Mouse (Mus musculus): ENCODE results near the gene Dpf3. TPM values are rescaled to one million over a fixed set of nuclear protein-coding genes. Genes with fewer than 3 reads are reported as not detected.

The Dpf3 gene
- polyA plus RNA-seq, 1 experiment, result 0.52 TPM

DNA sequence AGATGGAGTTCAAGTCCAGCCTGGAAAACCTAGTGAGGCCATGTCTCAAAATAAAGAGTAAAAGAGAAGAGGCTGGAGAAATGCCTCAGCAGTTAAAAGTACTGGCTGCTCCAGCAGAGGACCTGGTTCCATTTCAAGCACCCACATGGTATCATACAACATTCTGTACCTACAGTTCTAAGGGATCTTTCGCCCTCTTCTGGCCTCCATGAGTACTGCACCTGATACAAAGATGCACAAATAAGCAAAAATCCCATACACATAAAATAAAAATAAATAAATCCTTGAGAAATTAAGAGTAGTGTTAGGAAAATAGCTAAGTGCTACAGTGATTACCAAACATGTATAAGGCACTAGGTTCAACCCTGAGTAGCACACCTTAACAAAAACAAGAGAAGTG is 4.1 kb upstream of the Dpf3 start:
- Histone ChIP-seq H3K79me2 (ENCODE audit: control insufficient read depth, insufficient read depth) (no peaks in the 10 kb centered on the region), H3ac (ENCODE audit: control insufficient read depth, insufficient read length) (no peak overlapping the region), H3K4me2 (ENCODE audit: low read depth) (no peak overlapping the region), H3K36me3 (ENCODE audit: control insufficient read depth, insufficient read depth) (no peaks in the 10 kb centered on the region), H3K27me3 (ENCODE audit: control insufficient read depth, insufficient read depth, insufficient read length) (peaks cover 18% of the 10 kb centered on the region), H3K4me3 (no peak overlapping the region)
- TF ChIP-seq TCF3 (IDR thresholded peaks at IDR 0.05; ENCODE audit: insufficient read length, low read depth), result no peak
- TF ChIP-seq POLR2AphosphoS2 (IDR thresholded peaks at IDR 0.05; ENCODE audit: insufficient read length, low read depth), result no peak
- no peak for TF ChIP-seq CEBPB (IDR thresholded peaks at IDR 0.05; ENCODE audit: insufficient read depth, poor library complexity, severe bottlenecking)
- TF ChIP-seq REST (IDR thresholded peaks at IDR 0.05; ENCODE audit: insufficient read depth, insufficient read length), result no peak
- TF ChIP-seq POLR2A (IDR thresholded peaks at IDR 0.05; ENCODE audit: insufficient read length, low read depth), result no peak
- no peak for TF ChIP-seq TCF12 (IDR thresholded peaks at IDR 0.05; ENCODE audit: insufficient read depth, poor library complexity, severe bottlenecking)
- no peak for TF ChIP-seq MYOD1 (IDR thresholded peaks at IDR 0.05; ENCODE audit: control insufficient read depth in 1 of 3, insufficient read length in 2 of 3, low read depth in 2 of 3)
- no peak for TF ChIP-seq MAX (IDR thresholded peaks at IDR 0.05; ENCODE audit: low read depth)
- TF ChIP-seq MYOG (IDR thresholded peaks at IDR 0.05; ENCODE audit: control insufficient read depth in 1 of 3, insufficient read depth in 1 of 3, insufficient read length in 2 of 3, low read depth in 2 of 3), result no peak

DNA sequence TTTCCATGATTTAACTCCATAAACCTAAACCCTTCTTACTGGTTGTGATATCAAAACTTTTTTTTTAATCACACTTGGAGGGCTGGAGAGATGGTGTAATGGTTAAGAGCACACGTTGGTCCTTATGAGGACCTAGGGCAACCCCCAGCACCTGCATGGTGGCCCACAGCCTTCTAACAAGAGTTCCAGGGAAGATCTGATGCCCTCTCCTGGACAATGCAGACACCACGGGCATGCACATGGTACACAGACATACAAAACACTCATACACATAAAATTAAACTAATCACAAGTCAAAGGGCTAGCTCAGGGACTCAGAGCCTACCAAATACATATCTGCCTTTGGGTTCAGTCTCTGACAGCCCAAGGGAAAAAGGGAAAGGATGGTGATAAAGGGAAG is 2.2 kb upstream of the Dpf3 start:
- Histone ChIP-seq H3K4me3 (no peak overlapping the region), H3K79me2 (ENCODE audit: control insufficient read depth, insufficient read depth) (no peaks in the 10 kb centered on the region), H3K27me3 (ENCODE audit: control insufficient read depth, insufficient read depth, insufficient read length) (peaks cover 33% of the 10 kb centered on the region), H3K4me2 (ENCODE audit: low read depth) (no peak overlapping the region), H3ac (ENCODE audit: control insufficient read depth, insufficient read length) (no peak overlapping the region), H3K36me3 (ENCODE audit: control insufficient read depth, insufficient read depth) (no peaks in the 10 kb centered on the region)
- no peak for TF ChIP-seq SRF (IDR thresholded peaks at IDR 0.05; ENCODE audit: control insufficient read depth, insufficient read length, low read depth)
- TF ChIP-seq REST (IDR thresholded peaks at IDR 0.05; ENCODE audit: insufficient read depth, insufficient read length), result no peak
- no peak for TF ChIP-seq E2F4 (IDR thresholded peaks at IDR 0.05; ENCODE audit: insufficient read depth)
- TF ChIP-seq CEBPB (IDR thresholded peaks at IDR 0.05; ENCODE audit: insufficient read depth, poor library complexity, severe bottlenecking), result no peak
- no peak for TF ChIP-seq TCF3 (IDR thresholded peaks at IDR 0.05; ENCODE audit: insufficient read length, low read depth)

DNA sequence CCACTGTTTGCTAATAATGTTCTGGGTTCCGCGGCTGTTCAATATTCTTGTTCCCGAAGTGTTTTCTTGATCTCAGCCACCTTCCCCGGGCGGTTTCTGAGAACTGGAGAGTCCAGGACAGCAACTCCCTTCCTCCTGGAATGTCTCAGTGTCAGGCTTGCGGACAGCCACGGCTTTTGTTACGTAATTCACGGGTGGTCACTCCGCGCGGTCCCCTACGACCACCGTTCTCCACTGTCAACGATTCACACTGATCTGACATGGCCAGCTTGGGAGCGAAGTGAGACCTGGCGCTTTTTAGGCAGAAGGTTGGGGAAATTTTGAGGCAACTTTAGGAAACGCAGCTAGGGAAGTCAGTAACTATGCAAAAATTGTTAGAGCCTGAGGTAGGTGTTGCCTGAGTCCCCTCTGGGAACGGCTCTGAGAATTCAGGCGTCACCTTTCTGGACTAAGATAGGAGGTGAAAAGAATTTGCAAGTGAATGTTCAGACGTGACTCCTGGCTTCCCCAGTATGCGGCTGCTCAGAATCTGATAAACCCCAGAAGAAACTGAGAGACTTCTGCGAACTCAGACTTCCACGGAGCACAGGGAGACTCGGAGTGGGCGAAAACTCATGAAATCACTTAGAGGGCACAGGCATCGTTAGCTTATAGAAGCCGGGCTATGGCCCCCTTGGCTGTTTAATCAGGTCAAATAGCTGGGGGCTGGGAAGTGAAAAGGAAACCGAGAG is 860 bp upstream of the Dpf3 start:
- peak overlapping the region; percentile 100 for H3K4me2 ChIP-seq (ENCODE audit: low read depth)
- no peaks in the 10 kb centered on the region for H3K79me2 ChIP-seq (ENCODE audit: control insufficient read depth, insufficient read depth)
- H3K36me3 ChIP-seq (ENCODE audit: control insufficient read depth, insufficient read depth), result no peaks in the 10 kb centered on the region
- no peak for TF ChIP-seq POLR2A (IDR thresholded peaks at IDR 0.05; ENCODE audit: insufficient read length, low read depth)
- TF ChIP-seq POLR2AphosphoS2 (IDR thresholded peaks at IDR 0.05; ENCODE audit: insufficient read length, low read depth), result no peak
- no peak for TF ChIP-seq REST (IDR thresholded peaks at IDR 0.05; ENCODE audit: insufficient read depth, insufficient read length)
- TF ChIP-seq SRF (IDR thresholded peaks at IDR 0.05; ENCODE audit: control insufficient read depth, insufficient read length, low read depth), result no peak
- TF ChIP-seq TCF3 (IDR thresholded peaks at IDR 0.05; ENCODE audit: insufficient read length, low read depth), result no peak
- TF ChIP-seq TCF12 (IDR thresholded peaks at IDR 0.05; ENCODE audit: insufficient read depth, poor library complexity, severe bottlenecking), result no peak
- TF ChIP-seq MAX (IDR thresholded peaks at IDR 0.05; ENCODE audit: low read depth), result no peak
- no peak for TF ChIP-seq MYOG (IDR thresholded peaks at IDR 0.05; ENCODE audit: control insufficient read depth in 1 of 3, insufficient read depth in 1 of 3, insufficient read length in 2 of 3, low read depth in 2 of 3)
- H3K4me3 ChIP-seq, result peak overlapping the region; percentile 27
- H3K27me3 ChIP-seq (ENCODE audit: control insufficient read depth, insufficient read depth, insufficient read length), result peaks cover 28% of the 10 kb centered on the region
- peak overlapping the region; percentile 9 for H3ac ChIP-seq (ENCODE audit: control insufficient read depth, insufficient read length)

DNA sequence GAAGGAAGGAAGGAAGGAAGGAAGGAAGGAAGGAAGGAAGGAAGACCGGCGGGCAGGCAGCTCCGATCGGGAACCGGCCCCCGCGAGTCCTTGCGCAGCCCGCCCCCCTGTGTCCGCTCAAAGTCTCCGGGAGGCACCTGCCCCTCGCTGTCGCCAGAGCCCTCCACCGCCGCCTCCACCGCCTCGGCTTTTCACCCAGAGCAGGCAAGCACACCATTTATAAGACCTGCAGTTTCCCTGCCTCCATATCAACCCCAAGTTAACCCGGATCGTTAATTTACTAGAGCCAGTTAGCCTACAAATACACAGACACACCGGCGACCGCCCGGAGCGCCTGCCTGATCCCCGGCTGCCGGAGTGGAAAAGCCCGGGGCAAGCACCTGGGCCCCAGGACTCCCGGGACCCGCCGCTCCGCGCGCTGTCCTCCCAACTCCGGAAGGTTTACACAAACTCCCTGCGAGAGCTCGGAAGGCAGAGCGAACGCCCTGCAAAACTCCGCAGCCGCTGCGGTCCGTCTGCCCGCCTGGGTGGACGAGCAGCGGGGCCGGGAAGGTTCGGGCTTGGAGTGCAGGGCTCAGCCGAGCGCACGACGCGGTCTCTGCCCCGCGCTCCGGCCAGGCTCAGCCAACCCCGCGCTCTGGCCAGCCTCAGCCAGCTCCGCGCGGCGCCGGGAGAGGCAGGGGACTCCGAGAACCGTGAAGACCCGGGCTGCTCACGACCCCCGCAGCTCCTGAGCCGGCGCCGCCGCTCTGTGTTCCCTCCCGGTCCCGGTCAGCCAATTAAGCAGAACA is 650 bp downstream of the Dpf3 start:
- Histone ChIP-seq H3K27me3 (ENCODE audit: control insufficient read depth, insufficient read depth, insufficient read length) (peaks cover 22% of the 10 kb centered on the region), H3ac (ENCODE audit: control insufficient read depth, insufficient read length) (peak overlapping the region; percentile 9), H3K36me3 (ENCODE audit: control insufficient read depth, insufficient read depth) (no peaks in the 10 kb centered on the region), H3K79me2 (ENCODE audit: control insufficient read depth, insufficient read depth) (no peaks in the 10 kb centered on the region), H3K4me3 (peak overlapping the region; percentile 27), H3K4me2 (ENCODE audit: low read depth) (peak overlapping the region; percentile 93)
- no peak for TF ChIP-seq MAX (IDR thresholded peaks at IDR 0.05; ENCODE audit: low read depth)
- TF ChIP-seq MYOG (IDR thresholded peaks at IDR 0.05; ENCODE audit: control insufficient read depth in 1 of 3, insufficient read depth in 1 of 3, insufficient read length in 2 of 3, low read depth in 2 of 3), result no peak
- TF ChIP-seq REST (IDR thresholded peaks at IDR 0.05; ENCODE audit: insufficient read depth, insufficient read length), result no peak
- no peak for TF ChIP-seq USF1 (IDR thresholded peaks at IDR 0.05; ENCODE audit: low read depth)
- TF ChIP-seq SRF (IDR thresholded peaks at IDR 0.05; ENCODE audit: control insufficient read depth, insufficient read length, low read depth), result no peak
- TF ChIP-seq E2F4 (IDR thresholded peaks at IDR 0.05; ENCODE audit: insufficient read depth), result no peak
- TF ChIP-seq POLR2AphosphoS2 (IDR thresholded peaks at IDR 0.05; ENCODE audit: insufficient read length, low read depth), result no peak
- no peak for TF ChIP-seq POLR2A (IDR thresholded peaks at IDR 0.05; ENCODE audit: insufficient read length, low read depth)
- TF ChIP-seq TCF12 (IDR thresholded peaks at IDR 0.05; ENCODE audit: insufficient read depth, poor library complexity, severe bottlenecking), result no peak
- no peak for TF ChIP-seq CEBPB (IDR thresholded peaks at IDR 0.05; ENCODE audit: insufficient read depth, poor library complexity, severe bottlenecking)
- TF ChIP-seq TCF3 (IDR thresholded peaks at IDR 0.05; ENCODE audit: insufficient read length, low read depth), result no peak
- TF ChIP-seq MYOD1 (IDR thresholded peaks at IDR 0.05; ENCODE audit: control insufficient read depth in 1 of 3, insufficient read length in 2 of 3, low read depth in 2 of 3), result no peak
